Mouse (Mus musculus) intestine, postnatal 0 days (tissue): ENCODE measurements around the gene Disc1. TPM values are rescaled to one million over a fixed set of nuclear protein-coding genes. Genes with fewer than 3 reads are reported as not detected.

ENCODE experiments used
- ATAC-seq: fragments of 200-750 bp; cut with Nextera tagmentation; 2 replicates; pipeline ENCODE4 v1.8.0; 2017; ENCODE audit warnings: mild to moderate bottlenecking, moderate TSS enrichment, moderate library complexity
- H3K27ac ChIP-seq: fragments of 300-500 bp; sonication (generic); 2 replicates; pipeline ENCODE4 v1.5.1; 2014; ENCODE audit warnings: mild to moderate bottlenecking, low read depth, low read length, moderate library complexity
- H3K27me3 ChIP-seq: fragments of 300-500 bp; sonication (generic); replicated peaks from 2 replicates; pipeline ENCODE4 v1.6.1; 2014; ENCODE audit warnings: low read length, mixed read lengths; ENCODE audit not compliant: control insufficient read depth, insufficient read depth
- H3K36me3 ChIP-seq: fragments of 300-500 bp; sonication (generic); 2 replicates; pipeline ENCODE4 v1.6.1; 2014; ENCODE audit warnings: mild to moderate bottlenecking, moderate library complexity; ENCODE audit not compliant: control insufficient read depth, insufficient read depth
- H3K4me1 ChIP-seq: fragments of 300-500 bp; sonication (generic); replicated peaks from 2 replicates; pipeline ENCODE4 v1.6.1; 2014; ENCODE audit warnings: antibody characterized with exemption, low read length, mixed read lengths; ENCODE audit not compliant: control insufficient read depth, insufficient read depth
- H3K4me2 ChIP-seq: fragments of 300-500 bp; sonication (generic); replicated peaks from 2 replicates; pipeline ENCODE4 v1.6.1; 2014; ENCODE audit warnings: low read depth, mild to moderate bottlenecking, moderate library complexity
- H3K4me3 ChIP-seq: fragments of 300-500 bp; sonication (generic); 2 replicates; pipeline ENCODE4 v1.5.1; 2014; ENCODE audit warnings: low read depth, low read length
- H3K9ac ChIP-seq: fragments of 300-500 bp; sonication (generic); 2 replicates; pipeline ENCODE4 v1.6.1; 2014; ENCODE audit warnings: mild to moderate bottlenecking, low read depth, low read length
- H3K9me3 ChIP-seq: fragments of 300-500 bp; sonication (generic); 2 replicates; pipeline ENCODE4 v1.6.1; 2016; ENCODE audit warnings: mixed run types; ENCODE audit not compliant: control insufficient read depth
- CTCF ChIP-seq: sonication (generic); IDR thresholded peaks from 2 replicates; pipeline ENCODE4 v1.5.1; 2016; ENCODE audit warnings: low read depth, mild to moderate bottlenecking, control low read depth, antibody characterized with exemption, moderate library complexity
- WGBS: fragments of 180-500 bp; shearing (Covaris S2); extraction: QIAGEN DNeasy Blood & Tissue Kit; methylation state at CpG from one replicate; pipeline ENCODE4 v1.1.7; 2014; 5-methylcytosine and 5-hydroxymethylcytosine counted together
- polyA plus RNA-seq: library from polyadenylated mRNA; unstranded; fragments of >200 nt; fragmentation: Nextera tagmentation; extraction: Ambion mirVana; gene quantifications from 2 replicates; pipeline ENCODE4 v1.2.1, GENCODE M21; 2015

The Disc1 gene
- polyA plus RNA-seq, 1 experiment from 2014 or later, result 0.40 TPM

DNA sequence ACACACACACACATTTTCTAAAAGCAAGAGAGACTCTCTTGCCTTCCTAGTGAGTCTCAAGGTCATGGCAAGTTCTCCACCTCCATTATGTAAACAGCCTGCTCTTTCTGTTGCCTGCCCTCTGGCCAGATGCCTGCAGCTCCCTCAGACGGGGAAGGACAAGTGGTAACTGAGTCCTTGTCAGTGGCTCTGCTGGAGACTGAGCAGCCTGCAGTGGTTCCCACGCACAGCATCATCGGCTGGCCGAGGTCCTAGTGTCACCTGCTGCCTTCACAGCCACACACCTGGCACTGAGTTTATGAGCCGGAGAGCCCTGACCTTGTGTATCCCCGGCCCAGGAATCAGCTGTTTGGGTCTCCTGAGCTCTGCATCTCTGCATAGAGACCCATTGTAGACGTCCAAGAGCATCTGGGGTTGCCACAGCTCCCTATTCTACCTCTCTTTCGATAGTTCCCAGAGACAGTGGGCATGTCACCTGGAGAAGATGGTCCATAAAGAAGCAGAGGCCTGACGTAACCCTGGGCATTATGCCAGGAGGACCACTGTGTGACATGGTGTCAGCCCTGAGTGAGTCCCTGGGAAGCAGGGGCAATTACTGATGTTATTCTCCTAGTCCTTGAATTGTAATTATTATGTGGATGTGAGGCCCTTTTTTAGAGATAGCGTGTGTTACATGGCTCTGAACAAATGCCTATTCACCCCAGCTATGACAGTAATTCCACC, 169.2 kb downstream of the Disc1 start:
- H3K36me3 ChIP-seq, result no peaks in the 10 kb centered on the region
- H3K27me3 ChIP-seq, result no peaks in the 10 kb centered on the region
- TF ChIP-seq CTCF, result no peak
- ATAC-seq, result no peak
- H3K4me2 ChIP-seq, result no peak overlapping the region
- no peaks in the 10 kb centered on the region; the same call in 1 of the 2 replicates for H3K4me1 ChIP-seq
- 56% methylated on average over 10 of the region's 10 CpGs for WGBS
- no peak overlapping the region for H3K4me3 ChIP-seq
- H3K27ac ChIP-seq, result no peak overlapping the region
- H3K9me3 ChIP-seq, result no peaks in the 10 kb centered on the region
- no peak overlapping the region for H3K9ac ChIP-seq

DNA sequence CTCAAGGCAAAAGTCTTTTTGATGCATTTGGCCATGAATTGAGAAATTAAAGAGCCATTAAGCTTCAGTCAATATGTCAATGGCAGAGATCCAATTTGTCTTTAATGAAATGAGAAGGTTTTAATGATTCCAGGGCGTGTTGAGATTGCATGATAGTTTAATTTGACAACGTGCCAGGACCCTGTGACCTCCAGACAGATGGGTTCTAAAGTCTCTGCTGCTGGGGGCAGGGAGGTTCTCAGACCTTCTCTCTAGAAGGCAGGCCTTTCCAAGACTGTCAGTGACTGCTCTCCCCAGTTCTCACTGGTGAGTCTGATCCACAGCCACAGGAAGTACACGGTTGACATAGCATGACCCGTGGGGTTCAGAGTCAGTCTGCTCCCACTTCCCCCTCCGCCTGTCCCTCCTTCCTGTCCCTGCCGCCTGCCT, 170.3 kb downstream of the Disc1 start:
- Histone ChIP-seq H3K27ac (no peak overlapping the region), H3K9me3 (no peaks in the 10 kb centered on the region)
- ATAC-seq, result no peak

DNA sequence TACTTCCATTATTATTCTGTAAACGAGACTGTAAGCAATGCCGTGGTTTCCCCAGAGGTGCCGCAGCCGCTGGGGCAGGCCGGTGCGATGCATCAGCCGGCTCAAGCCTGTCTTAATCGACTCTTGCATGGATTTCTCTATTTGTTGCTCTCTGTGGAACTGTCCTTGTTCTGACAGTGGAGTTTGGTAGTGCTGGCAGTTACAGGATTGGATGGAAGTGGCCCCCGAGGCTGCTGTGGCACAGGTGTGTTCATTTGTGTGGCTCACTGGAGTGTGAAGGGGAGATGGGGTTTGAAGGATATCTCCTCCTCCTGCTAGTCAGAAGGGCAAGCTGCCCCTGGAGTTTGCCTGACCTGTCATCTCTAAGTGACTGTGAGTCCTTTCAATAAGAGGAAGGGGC, 171.3 kb downstream of the Disc1 start:
- no peaks in the 10 kb centered on the region for H3K27me3 ChIP-seq
- WGBS, result 91% methylated on average over 9 of the region's 9 CpGs
- TF ChIP-seq CTCF, result no peak
- no peaks in the 10 kb centered on the region for H3K36me3 ChIP-seq
- no peak overlapping the region for H3K27ac ChIP-seq
- no peak overlapping the region for H3K4me3 ChIP-seq
- no peaks in the 10 kb centered on the region; the same call in 1 of the 2 replicates for H3K4me1 ChIP-seq
- H3K9me3 ChIP-seq, result no peaks in the 10 kb centered on the region
- no peak overlapping the region for H3K9ac ChIP-seq
- no peak for ATAC-seq
- H3K4me2 ChIP-seq, result no peak overlapping the region

More for the DNA sequence above, 170.3 kb downstream of the Disc1 start:
- H3K4me3 ChIP-seq, result no peak overlapping the region
- no peak overlapping the region for H3K4me2 ChIP-seq
- no peak overlapping the region for H3K9ac ChIP-seq
- H3K36me3 ChIP-seq, result no peaks in the 10 kb centered on the region
- no peaks in the 10 kb centered on the region; the same call in 1 of the 2 replicates for H3K4me1 ChIP-seq
- 51% methylated on average over 6 of the region's 6 CpGs for WGBS
- no peaks in the 10 kb centered on the region for H3K27me3 ChIP-seq
- TF ChIP-seq CTCF, result no peak

DNA sequence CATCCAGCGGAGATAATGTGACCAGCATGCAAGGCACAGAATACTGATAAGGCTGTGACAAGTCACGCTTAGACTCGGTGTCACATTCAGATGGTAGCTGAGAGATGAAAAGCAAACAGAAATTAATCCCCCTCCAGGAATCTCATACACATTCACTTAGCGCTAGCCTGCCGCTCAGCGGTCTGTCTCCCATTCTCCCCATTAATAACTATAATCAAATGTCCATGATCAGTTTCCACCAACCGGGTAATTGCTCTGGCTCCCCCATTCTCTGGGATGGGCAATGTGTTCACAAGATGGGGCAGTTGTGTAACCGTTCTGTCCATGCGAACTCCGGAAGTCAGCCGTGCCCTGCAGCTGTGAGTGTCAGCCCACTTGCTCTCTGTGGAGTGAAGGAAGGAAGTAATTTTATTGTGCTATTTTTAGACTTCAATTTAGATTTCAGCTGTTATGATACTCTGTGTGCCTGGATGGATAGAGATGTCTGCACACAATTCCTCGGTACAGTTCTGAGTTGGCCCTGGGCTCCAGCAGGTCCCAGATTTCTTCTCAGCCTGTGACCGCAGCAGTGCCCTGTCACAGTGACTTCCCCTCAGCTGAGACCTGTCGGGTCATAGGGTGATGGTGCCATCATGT, 173.1 kb downstream of the Disc1 start:
- no peak overlapping the region for H3K9ac ChIP-seq
- H3K9me3 ChIP-seq, result no peaks in the 10 kb centered on the region
- H3K27ac ChIP-seq, result no peak overlapping the region
- H3K4me2 ChIP-seq, result 0 out of 2 replicates have a peak overlapping the region, but pooled peaks have one; percentile 17
- 0 out of 2 replicates have a peak, but pooled peaks have one; percentile 20 for TF ChIP-seq CTCF
- H3K27me3 ChIP-seq, result no peaks in the 10 kb centered on the region
- no peak for ATAC-seq
- H3K4me3 ChIP-seq, result no peak overlapping the region
- no peaks in the 10 kb centered on the region for H3K36me3 ChIP-seq
- H3K4me1 ChIP-seq, result no peaks in the 10 kb centered on the region; the same call in 1 of the 2 replicates
- WGBS, result 23% methylated on average over 14 of the region's 14 CpGs

DNA sequence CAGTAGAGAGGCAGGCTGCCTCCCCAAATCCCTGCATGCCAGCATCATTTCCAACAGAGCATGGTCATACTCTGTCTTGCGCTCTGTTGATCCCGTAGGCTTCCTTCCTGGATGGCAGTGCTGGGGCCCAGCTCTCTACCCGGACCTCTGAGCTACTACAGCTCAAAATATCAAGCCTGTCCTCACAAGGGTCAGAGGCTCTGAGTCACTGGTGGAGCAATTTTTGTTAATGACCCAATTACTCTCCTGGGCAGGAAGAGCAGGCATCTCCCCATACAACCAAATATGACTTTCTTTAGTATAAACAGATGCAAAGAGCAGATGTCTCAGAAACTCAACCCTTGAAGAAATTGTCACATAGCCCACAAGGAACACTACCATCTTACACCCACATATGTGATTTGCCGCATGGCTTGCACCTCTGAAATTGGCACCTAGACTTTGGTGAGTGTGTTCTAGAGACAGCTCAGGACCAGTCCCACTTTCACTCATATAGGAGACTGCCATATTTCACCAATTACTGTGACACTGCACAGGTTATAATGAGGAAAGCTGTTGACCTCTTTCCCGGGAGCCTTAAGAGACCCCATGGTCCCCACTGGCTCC, 176.6 kb downstream of the Disc1 start:
- H3K9ac ChIP-seq, result no peak overlapping the region
- H3K4me3 ChIP-seq, result no peak overlapping the region
- no peak overlapping the region for H3K4me2 ChIP-seq
- no peaks in the 10 kb centered on the region for H3K36me3 ChIP-seq
- H3K27me3 ChIP-seq, result no peaks in the 10 kb centered on the region
- H3K4me1 ChIP-seq, result no peaks in the 10 kb centered on the region; the same call in 1 of the 2 replicates
- 81% methylated on average over 5 of the region's 5 CpGs for WGBS
- H3K9me3 ChIP-seq, result no peaks in the 10 kb centered on the region
- no peak overlapping the region for H3K27ac ChIP-seq
- TF ChIP-seq CTCF, result no peak
- ATAC-seq, result no peak

DNA sequence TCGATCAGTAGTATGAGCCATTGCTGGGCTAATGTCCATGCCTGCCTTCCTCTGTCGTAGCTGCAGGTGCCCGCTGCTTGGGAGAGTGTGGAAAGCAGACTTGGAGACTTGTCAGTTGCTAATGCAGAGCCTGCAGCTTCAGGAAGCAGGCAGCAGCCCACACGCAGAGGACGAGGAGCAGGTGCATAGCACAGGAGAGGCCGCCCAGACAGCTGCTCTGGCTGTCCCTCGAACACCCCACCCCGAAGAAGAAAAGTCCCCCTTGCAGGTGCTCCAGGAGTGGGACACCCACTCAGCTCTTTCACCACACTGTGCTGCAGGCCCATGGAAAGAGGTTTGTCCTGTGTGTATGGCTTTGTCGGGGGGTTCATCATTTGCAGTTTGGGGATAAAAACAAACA, 178.7 kb downstream of the Disc1 start:
- TF ChIP-seq CTCF, result no peak
- 71% methylated on average over 9 of the region's 9 CpGs for WGBS
- no peaks in the 10 kb centered on the region for H3K27me3 ChIP-seq

More for the DNA sequence above, 178.7 kb downstream of the Disc1 start:
- H3K36me3 ChIP-seq, result no peaks in the 10 kb centered on the region
- ATAC-seq, result no peak
- no peak overlapping the region for H3K4me3 ChIP-seq
- no peaks in the 10 kb centered on the region for H3K4me1 ChIP-seq
- H3K9ac ChIP-seq, result no peak overlapping the region
- H3K9me3 ChIP-seq, result no peaks in the 10 kb centered on the region
- no peak overlapping the region for H3K27ac ChIP-seq
- no peak overlapping the region for H3K4me2 ChIP-seq
